Mouse (Mus musculus) stomach, embryonic 14.5 days (tissue): ENCODE measurements at regions not wholly inside any gene's neighbourhood (a gene's known extent, or its start where the extent isn't known, plus 50 kb on each side); places are given as distances from the start of the nearest gene placed in this dataset.
A peak's percentile ranks its signal among the peaks of the same experiment; 100 is the strongest.

ENCODE experiments used
- ATAC-seq: fragments of 200-750 bp; cut with Nextera tagmentation; 2 replicates; pipeline ENCODE4 v1.8.0; 2017; ENCODE audit warnings: low read depth, moderate TSS enrichment; ENCODE audit not compliant: insufficient number of reproducible peaks, insufficient read depth, low FRiP score
- H3K27ac ChIP-seq: fragments of 300-500 bp; sonication (generic); 2 replicates; pipeline ENCODE4 v1.5.1; 2014; ENCODE audit warnings: mild to moderate bottlenecking, low read length, moderate library complexity, mixed read lengths
- H3K27me3 ChIP-seq: fragments of 300-500 bp; sonication (generic); 2 replicates; pipeline ENCODE4 v1.6.1; 2014; ENCODE audit warnings: low read length, control low read depth, mixed read lengths; ENCODE audit not compliant: control insufficient read depth, insufficient read depth
- H3K36me3 ChIP-seq: fragments of 300-500 bp; sonication (generic); 2 replicates; pipeline ENCODE4 v1.6.1; 2014; ENCODE audit warnings: mild to moderate bottlenecking, control low read depth, low read length, moderate library complexity, mixed read lengths; ENCODE audit not compliant: control insufficient read depth, insufficient read depth
- H3K4me1 ChIP-seq: fragments of 300-500 bp; sonication (generic); 2 replicates; pipeline ENCODE4 v1.6.1; 2014; ENCODE audit warnings: low read length, control low read depth, mixed read lengths; ENCODE audit not compliant: control insufficient read depth, insufficient read depth
- H3K4me2 ChIP-seq: fragments of 300-500 bp; sonication (generic); replicated peaks from 2 replicates; pipeline ENCODE4 v1.6.1; 2014; ENCODE audit warnings: low read depth, low read length, control low read depth
- H3K4me3 ChIP-seq: fragments of 300-500 bp; sonication (generic); 2 replicates; pipeline ENCODE4 v1.5.1; 2014; ENCODE audit warnings: low read depth, low read length, control low read depth
- H3K9ac ChIP-seq: fragments of 300-500 bp; sonication (generic); replicated peaks from 2 replicates; pipeline ENCODE4 v1.6.1; 2014; ENCODE audit warnings: low read depth, mild to moderate bottlenecking, control low read depth, low read length, moderate library complexity, mixed read lengths
- H3K9me3 ChIP-seq: fragments of 300-500 bp; sonication (generic); 2 replicates; pipeline ENCODE4 v1.6.1; 2016; ENCODE audit warnings: low read depth, low read length, control low read depth; ENCODE audit not compliant: control insufficient read depth
- WGBS: fragments of 180-500 bp; shearing (Covaris S2); extraction: QIAGEN DNeasy Blood & Tissue Kit; methylation state at CpG from one replicate; pipeline ENCODE4 v1.1.7; 2014; 5-methylcytosine and 5-hydroxymethylcytosine counted together

DNA sequence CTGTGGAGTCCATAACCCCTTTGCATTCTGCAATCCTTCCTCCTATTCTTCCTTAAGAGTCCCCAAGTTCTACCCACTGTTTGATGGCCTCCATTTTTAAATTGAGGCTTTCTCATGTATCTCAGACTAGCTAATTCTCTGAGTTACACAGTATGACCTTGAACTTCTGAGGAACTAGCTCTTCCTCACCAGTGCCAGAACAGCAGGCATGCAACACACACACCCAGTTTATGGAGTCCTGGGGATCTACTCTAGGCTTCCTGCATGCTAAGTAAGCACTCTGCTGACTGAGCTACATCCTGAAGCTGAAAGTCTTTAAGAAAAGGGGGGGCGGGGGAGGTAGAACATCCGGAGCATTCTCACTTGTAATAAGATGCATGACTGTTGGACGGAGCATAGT is 159.2 kb upstream of the Klf6 start:
- no peak for ATAC-seq
- no peaks in the 10 kb centered on the region for H3K27me3 ChIP-seq
- H3K4me3 ChIP-seq = no peak overlapping the region
- 86% methylated on average over 3 of the region's 3 CpGs for WGBS
- no peak overlapping the region for H3K9ac ChIP-seq
- no peak overlapping the region for H3K27ac ChIP-seq
- H3K4me2 ChIP-seq = no peak overlapping the region
- H3K9me3 ChIP-seq = no peaks in the 10 kb centered on the region
- H3K36me3 ChIP-seq = no peaks in the 10 kb centered on the region
- no peaks in the 10 kb centered on the region for H3K4me1 ChIP-seq

DNA sequence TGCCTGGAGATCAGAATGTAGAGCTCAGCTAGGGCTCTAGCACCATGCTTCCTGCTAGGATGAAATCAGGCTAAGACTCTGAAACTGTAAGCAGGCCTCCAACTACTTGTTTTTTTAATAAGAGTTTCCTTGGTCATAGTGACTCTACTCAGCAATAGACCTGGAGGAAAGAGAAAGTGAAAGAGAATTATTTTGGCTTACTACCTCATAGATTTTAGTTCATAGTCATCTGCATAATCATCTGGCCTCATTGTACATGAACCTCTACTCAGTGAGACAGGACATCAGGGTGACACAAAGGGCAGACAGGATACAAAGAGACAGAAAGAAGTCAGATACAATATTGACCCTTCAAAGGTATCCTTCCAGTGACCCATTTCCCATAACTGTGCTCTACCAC is 156.3 kb upstream of the Klf6 start:
- no peak overlapping the region for H3K4me2 ChIP-seq
- ATAC-seq = no peak
- no peaks in the 10 kb centered on the region for H3K4me1 ChIP-seq
- no peak overlapping the region for H3K4me3 ChIP-seq
- no peaks in the 10 kb centered on the region for H3K36me3 ChIP-seq
- no peaks in the 10 kb centered on the region for H3K27me3 ChIP-seq
- H3K9ac ChIP-seq = no peak overlapping the region
- H3K9me3 ChIP-seq = no peaks in the 10 kb centered on the region
- no peak overlapping the region for H3K27ac ChIP-seq

DNA sequence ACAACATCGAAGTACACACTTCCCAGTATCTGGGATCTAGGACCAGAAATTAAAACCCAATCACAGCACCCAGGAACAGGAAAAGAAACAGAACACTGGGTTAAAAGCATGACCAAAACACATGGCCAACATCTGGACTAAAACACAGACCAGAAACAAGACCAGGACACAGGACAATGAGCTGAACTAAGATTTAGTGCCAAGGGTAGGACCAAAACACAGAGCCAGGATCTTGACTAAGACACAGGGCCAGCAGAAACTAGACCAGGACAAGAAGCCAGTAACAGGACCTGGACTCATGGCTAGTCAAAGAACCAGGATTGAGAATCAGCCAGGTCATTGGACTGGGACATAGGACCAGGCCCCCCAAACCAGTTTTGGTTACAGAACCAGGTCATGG is 149.6 kb upstream of the Klf6 start:
- H3K4me2 ChIP-seq = no peak overlapping the region
- no peaks in the 10 kb centered on the region for H3K36me3 ChIP-seq
- H3K4me1 ChIP-seq = 0 out of 2 replicates have a peak, but pooled peaks cover 3% of the 10 kb centered on the region
- no peak overlapping the region for H3K27ac ChIP-seq
- no peak for ATAC-seq
- 92% methylated on average over 1 of the region's 1 CpGs for WGBS
- no peak overlapping the region for H3K9ac ChIP-seq
- H3K9me3 ChIP-seq = no peaks in the 10 kb centered on the region
- H3K27me3 ChIP-seq = no peaks in the 10 kb centered on the region
- H3K4me3 ChIP-seq = no peak overlapping the region

DNA sequence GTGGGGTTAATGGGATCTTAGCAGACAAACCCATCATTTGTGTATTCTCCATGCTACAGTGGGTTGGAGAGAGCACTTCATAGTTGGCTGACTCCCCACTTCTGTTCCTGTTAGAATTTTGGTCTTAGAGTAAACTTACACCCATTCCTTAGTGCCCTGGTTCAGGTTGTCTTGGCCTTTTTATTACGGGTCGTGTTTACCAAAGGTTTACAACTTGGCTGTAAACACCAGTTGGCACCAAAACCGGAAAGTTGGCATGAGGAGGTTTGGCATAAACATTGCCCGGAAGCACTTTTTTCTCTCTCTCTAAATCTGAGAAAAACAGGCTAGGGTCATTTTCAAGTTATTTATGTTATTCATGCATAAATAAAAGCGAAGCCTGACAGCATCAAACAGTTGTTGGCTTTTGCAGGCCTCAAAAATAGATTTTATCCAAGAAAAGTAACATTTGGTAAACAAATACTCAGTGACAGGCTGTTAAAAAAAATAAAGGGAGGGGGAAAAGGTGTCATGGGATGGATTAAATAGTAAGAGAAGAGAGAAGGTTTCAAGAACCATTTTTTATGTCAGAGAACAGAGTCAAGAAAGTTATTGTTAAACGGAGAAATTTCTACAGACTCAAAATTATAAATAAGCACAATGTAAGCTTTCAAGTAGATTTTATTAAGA is 148.0 kb upstream of the Klf6 start:
- Histone ChIP-seq H3K4me3 (no peak overlapping the region), H3K9ac (no peak overlapping the region), H3K27ac (no peak overlapping the region), H3K27me3 (no peaks in the 10 kb centered on the region), H3K36me3 (no peaks in the 10 kb centered on the region), H3K9me3 (no peaks in the 10 kb centered on the region), H3K4me1 (0 out of 2 replicates have a peak, but pooled peaks cover 3% of the 10 kb centered on the region), H3K4me2 (no peak overlapping the region)
- no peak for ATAC-seq
- WGBS = 43% methylated on average over 6 of the region's 6 CpGs

DNA sequence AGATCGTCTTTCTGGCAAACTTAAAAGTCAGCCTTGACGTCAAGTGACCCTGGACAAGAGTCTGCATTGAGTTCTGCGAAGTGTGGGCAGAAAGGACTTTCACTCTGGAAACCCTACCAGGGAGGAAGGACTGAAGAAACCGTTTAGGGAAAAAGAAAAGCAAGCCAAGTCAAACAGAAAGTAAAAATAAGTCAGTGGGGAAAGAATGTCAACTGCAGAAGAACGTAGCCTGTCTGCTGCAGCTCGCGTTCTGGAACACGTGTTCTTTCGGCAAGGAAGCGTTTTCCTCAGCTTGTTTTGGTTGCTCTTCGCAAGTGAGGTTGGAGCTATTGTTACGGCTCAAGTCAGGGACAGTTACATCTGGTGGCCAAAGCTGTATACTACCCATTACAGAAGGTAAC is 147.1 kb upstream of the Klf6 start:
- WGBS = 43% methylated on average over 12 of the region's 12 CpGs
- Histone ChIP-seq H3K9me3 (no peaks in the 10 kb centered on the region), H3K27ac (peak overlapping the region; percentile 57), H3K4me3 (peak overlapping the region; percentile 7; the same call in 1 of the 2 replicates), H3K9ac (no peak overlapping the region), H3K4me1 (0 out of 2 replicates have a peak, but pooled peaks cover 3% of the 10 kb centered on the region), H3K4me2 (peak overlapping the region; percentile 28; the same call in 1 of the 2 replicates), H3K36me3 (no peaks in the 10 kb centered on the region), H3K27me3 (no peaks in the 10 kb centered on the region)
- no peak for ATAC-seq

DNA sequence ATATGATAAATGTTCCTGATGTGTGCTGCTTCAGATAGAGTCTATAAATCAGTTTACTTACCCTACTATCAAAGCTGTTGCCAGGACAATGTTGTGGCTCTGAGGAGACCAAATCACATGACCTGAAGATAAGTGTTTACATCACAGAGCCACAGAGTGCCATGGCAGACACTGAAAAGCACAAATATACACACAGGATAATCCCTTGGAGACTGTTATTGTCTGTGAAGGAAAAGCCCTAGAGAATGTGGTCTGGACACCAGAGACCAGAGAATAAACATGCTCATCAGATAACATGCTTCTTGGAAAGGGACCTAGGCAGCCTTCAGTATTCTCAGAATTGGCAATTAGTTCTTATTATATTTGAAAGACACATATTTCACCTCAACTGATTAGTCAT is 146.5 kb upstream of the Klf6 start:
- H3K9ac ChIP-seq = no peak overlapping the region

DNA sequence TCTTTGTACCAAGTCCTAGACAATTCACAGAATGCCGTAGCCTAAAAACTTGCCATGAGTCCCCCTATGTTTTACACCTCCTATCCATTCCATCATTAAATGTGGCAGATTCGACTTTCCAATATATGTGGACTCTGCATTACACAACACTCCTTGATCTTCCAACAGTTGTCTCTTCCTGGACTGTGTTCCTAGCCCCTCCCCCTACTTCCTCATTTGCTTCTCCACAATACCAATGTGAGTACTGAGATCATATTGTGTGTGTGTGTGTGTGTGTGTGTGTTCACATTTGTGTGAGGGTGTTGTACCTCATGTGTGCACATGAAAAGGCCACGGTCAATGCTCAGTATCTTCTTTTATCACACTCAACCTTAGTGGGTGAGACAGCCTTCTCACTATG is 144.5 kb upstream of the Klf6 start:
- 0 out of 2 replicates have a peak, but pooled peaks cover 3% of the 10 kb centered on the region for H3K4me1 ChIP-seq
- H3K27ac ChIP-seq = no peak overlapping the region
- no peak overlapping the region for H3K4me2 ChIP-seq
- ATAC-seq = no peak
- no peaks in the 10 kb centered on the region for H3K27me3 ChIP-seq
- no peaks in the 10 kb centered on the region for H3K36me3 ChIP-seq
- no peak overlapping the region for H3K4me3 ChIP-seq
- H3K9ac ChIP-seq = no peak overlapping the region
- WGBS = 87% methylated on average over 3 of the region's 3 CpGs
- no peaks in the 10 kb centered on the region for H3K9me3 ChIP-seq

More for the DNA sequence above, 146.5 kb upstream of the Klf6 start:
- Histone ChIP-seq H3K4me1 (0 out of 2 replicates have a peak, but pooled peaks cover 3% of the 10 kb centered on the region), H3K4me2 (peak overlapping the region; percentile 28; the same call in 1 of the 2 replicates), H3K36me3 (no peaks in the 10 kb centered on the region), H3K9me3 (no peaks in the 10 kb centered on the region), H3K4me3 (no peak overlapping the region; the same call in 1 of the 2 replicates), H3K27ac (no peak overlapping the region; the same call in 1 of the 2 replicates), H3K27me3 (no peaks in the 10 kb centered on the region)
- ATAC-seq = no peak

DNA sequence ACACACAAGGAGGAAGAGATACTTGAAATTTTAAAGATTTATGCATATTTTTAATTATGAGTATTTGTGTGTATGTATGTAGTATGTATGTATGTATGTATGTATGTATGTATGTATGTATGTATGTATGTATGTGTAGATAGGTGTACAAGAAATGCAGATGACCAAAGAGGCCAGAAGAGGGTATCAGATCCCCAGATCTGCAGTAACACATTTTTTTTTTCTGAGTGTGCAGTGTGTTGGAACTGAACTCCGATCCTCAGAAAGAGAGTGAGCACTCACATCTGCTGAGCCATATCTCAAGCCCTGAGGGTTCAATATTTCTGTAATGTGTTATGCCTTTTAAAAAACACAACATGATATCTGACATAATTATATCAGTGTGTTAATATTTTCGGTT is 138.0 kb upstream of the Klf6 start:
- H3K4me3 ChIP-seq = no peak overlapping the region
- no peak overlapping the region for H3K4me2 ChIP-seq
- H3K27me3 ChIP-seq = no peaks in the 10 kb centered on the region
- H3K9me3 ChIP-seq = no peaks in the 10 kb centered on the region
- H3K36me3 ChIP-seq = no peaks in the 10 kb centered on the region
- ATAC-seq = no peak
- no peaks in the 10 kb centered on the region for H3K4me1 ChIP-seq
- no peak overlapping the region for H3K27ac ChIP-seq
- no peak overlapping the region for H3K9ac ChIP-seq
- WGBS = 90% methylated on average over 2 of the region's 2 CpGs

DNA sequence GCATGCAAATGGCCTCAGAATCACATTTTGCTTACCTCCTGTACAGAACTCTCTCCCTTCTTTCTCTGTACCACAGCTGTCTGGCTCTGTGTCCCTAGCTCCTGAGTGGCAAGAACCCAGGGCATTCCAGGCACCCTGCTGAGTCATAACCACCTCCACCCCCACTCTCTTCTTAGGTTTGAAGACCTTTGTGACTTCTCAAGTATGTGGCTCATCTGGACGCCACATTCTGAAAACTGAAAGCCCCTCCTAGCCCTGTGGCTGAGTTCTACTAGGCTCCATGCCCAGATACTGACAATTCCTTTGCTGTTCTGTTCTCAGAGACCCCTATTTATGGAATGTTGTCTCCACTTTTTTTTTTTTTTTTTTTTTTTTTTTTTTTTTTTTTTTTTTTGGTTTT is 136.9 kb upstream of the Klf6 start:
- no peak overlapping the region for H3K27ac ChIP-seq
- H3K4me3 ChIP-seq = no peak overlapping the region
- 70% methylated on average over 1 of the region's 1 CpGs for WGBS
- H3K36me3 ChIP-seq = no peaks in the 10 kb centered on the region
- no peaks in the 10 kb centered on the region for H3K4me1 ChIP-seq
- H3K9ac ChIP-seq = no peak overlapping the region
- no peak overlapping the region for H3K4me2 ChIP-seq
- ATAC-seq = no peak
- no peaks in the 10 kb centered on the region for H3K9me3 ChIP-seq
- no peaks in the 10 kb centered on the region for H3K27me3 ChIP-seq
